Mouse (Mus musculus) lung, postnatal 25 days (tissue): ENCODE measurements around the gene Arhgef28.
A peak's percentile ranks its signal among the peaks of the same experiment; 100 is the strongest.

ENCODE experiments used
- DNase-seq: peaks from one replicate; pipeline ENCODE4 v3.0.0; 2022; ENCODE audit warnings: low spot score

Gene Arhgef28

GRCm38 (mm10) chr13:97966077-97966476 is 240.2 kb downstream of the Arhgef28 start:
- no peak for DNase-seq

GRCm38 (mm10) chr13:97964892-97965424 is 241.3 kb downstream of the Arhgef28 start:
- no peak for DNase-seq

GRCm38 (mm10) chr13:97960142-97960541 is 246.1 kb downstream of the Arhgef28 start:
- no peak for DNase-seq

- no peak for DNase-seq
These were observed 246.8 kb downstream of the Arhgef28 start for GRCm38 (mm10) chr13:97959394-97959888.

- DNase-seq, result no peak
These were observed 250.5 kb downstream of the Arhgef28 start for GRCm38 (mm10) chr13:97955759-97956158.

- DNase-seq, result no peak
These were observed 251.2 kb downstream of the Arhgef28 start for GRCm38 (mm10) chr13:97954956-97955496.

GRCm38 (mm10) chr13:97954051-97954450 is 252.2 kb downstream of the Arhgef28 start:
- no peak for DNase-seq

- no peak for DNase-seq
These were observed 252.7 kb downstream of the Arhgef28 start for GRCm38 (mm10) chr13:97953526-97953925.

GRCm38 (mm10) chr13:97948856-97949255 is 257.4 kb downstream of the Arhgef28 start:
- DNase-seq, result no peak

GRCm38 (mm10) chr13:97947598-97947997 is 258.6 kb downstream of the Arhgef28 start:
- no peak for DNase-seq

GRCm38 (mm10) chr13:97946422-97946821 is 259.8 kb downstream of the Arhgef28 start:
- no peak for DNase-seq

GRCm38 (mm10) chr13:97941909-97942680 is 264.1 kb downstream of the Arhgef28 start:
- no peak for DNase-seq

GRCm38 (mm10) chr13:97941099-97941498 is 265.1 kb downstream of the Arhgef28 start:
- DNase-seq, result no peak

- DNase-seq, result peak; percentile 14
These were observed 266.6 kb downstream of the Arhgef28 start for GRCm38 (mm10) chr13:97939433-97940160.

GRCm38 (mm10) chr13:97938596-97939297 is 267.5 kb downstream of the Arhgef28 start:
- peak; percentile 88 for DNase-seq

- peak; percentile 28 for DNase-seq
These were observed 268.3 kb downstream of the Arhgef28 start for GRCm38 (mm10) chr13:97937919-97938318.

GRCm38 (mm10) chr13:97928135-97928497 is 278.1 kb downstream of the Arhgef28 start:
- no peak for DNase-seq

- no peak for DNase-seq
These were observed 278.7 kb downstream of the Arhgef28 start for GRCm38 (mm10) chr13:97927376-97928134.

- DNase-seq, result no peak
These were observed 279.9 kb downstream of the Arhgef28 start for GRCm38 (mm10) chr13:97926371-97926770.

GRCm38 (mm10) chr13:97923009-97923408 is 283.2 kb downstream of the Arhgef28 start:
- DNase-seq, result no peak

- DNase-seq, result no peak
These were observed 286.6 kb downstream of the Arhgef28 start for GRCm38 (mm10) chr13:97919590-97919989.
